Mouse (Mus musculus): ENCODE results near the gene Cisd2. TPM values are rescaled to one million over a fixed set of nuclear protein-coding genes. Genes with fewer than 3 reads are reported as not detected.

Gene Cisd2
- total RNA-seq, 1 experiment: 17.4 TPM

- TF ChIP-seq MAFK (IDR thresholded peaks at IDR 0.05; ENCODE audit: insufficient read depth, low read depth, low read length): no peak
- TF ChIP-seq HCFC1 (IDR thresholded peaks at IDR 0.05; ENCODE audit: borderline replicate concordance, insufficient read depth, low read length): no peak
- no peak for TF ChIP-seq CHD2 (IDR thresholded peaks at IDR 0.05; ENCODE audit: low read depth, low read length)
- no peak for TF ChIP-seq ZC3H11A (IDR thresholded peaks at IDR 0.05; ENCODE audit: borderline replicate concordance, low read depth, low read length)
- TF ChIP-seq ZNF384 (IDR thresholded peaks at IDR 0.05; ENCODE audit: low read depth, low read length): no peak
- no peaks in the 10 kb centered on the region; the same call in 1 of the 2 replicates for H3K36me3 ChIP-seq (ENCODE audit: control insufficient read depth, insufficient read depth, low read length, poor library complexity, severe bottlenecking)
- no peak for DNase-seq (ENCODE audit: low read depth, low spot score)
- in situ Hi-C loops (cut with MboI; ENCODE audit: low sequenced_read_pairs in 2 of 2, unreplicated experiment in 2 of 2): no loop called here
- H3K4me3 ChIP-seq (ENCODE audit: insufficient read depth in 1 of 2, low read depth in 1 of 2, low read length in 2 of 2, poor library complexity in 1 of 2, severe bottlenecking in 1 of 2): no peak overlapping the region
- H3K9ac ChIP-seq (ENCODE audit: insufficient read depth, low read depth, low read length, poor library complexity, severe bottlenecking): no peak overlapping the region
- H3K4me1 ChIP-seq (ENCODE audit: control insufficient read depth in 2 of 2, insufficient read depth in 2 of 2, low read length in 2 of 2, poor library complexity in 1 of 2): no peaks in the 10 kb centered on the region; a peak in 1 of 4 replicates
- H3K27ac ChIP-seq (ENCODE audit: insufficient read depth, low read depth, low read length, poor library complexity, severe bottlenecking): no peak overlapping the region
- no peaks in the 10 kb centered on the region for H3K9me3 ChIP-seq (ENCODE audit: control insufficient read depth, insufficient read depth, low read depth, low read length)
Measured at GRCm38 (mm10) chr3:135458981-135459380, 35.3 kb upstream of the Cisd2 start.

- Histone ChIP-seq H3K9me3 (ENCODE audit: control insufficient read depth, insufficient read depth, low read depth, low read length) (no peaks in the 10 kb centered on the region), H3K9ac (ENCODE audit: insufficient read depth, low read depth, low read length, poor library complexity, severe bottlenecking) (no peak overlapping the region), H3K4me1 (ENCODE audit: control insufficient read depth in 2 of 2, insufficient read depth in 2 of 2, low read length in 2 of 2, poor library complexity in 1 of 2) (peaks cover 0 to 20% of the 10 kb centered on the region in 2 experiments; a peak in 3 of 4 replicates), H3K4me3 (ENCODE audit: insufficient read depth in 1 of 2, low read depth in 1 of 2, low read length in 2 of 2, poor library complexity in 1 of 2, severe bottlenecking in 1 of 2) (no peak overlapping the region), H3K36me3 (ENCODE audit: control insufficient read depth, insufficient read depth, low read length, poor library complexity, severe bottlenecking) (peaks cover 6% of the 10 kb centered on the region; the same call in 1 of the 2 replicates), H3K27ac (ENCODE audit: insufficient read depth, low read depth, low read length, poor library complexity, severe bottlenecking) (no peak overlapping the region)
- in situ Hi-C loops (cut with MboI; ENCODE audit: low sequenced_read_pairs in 2 of 2, unreplicated experiment in 2 of 2): no loop called here
- DNase-seq (ENCODE audit: low read depth, low spot score): no peak
- no peak for TF ChIP-seq CHD2 (IDR thresholded peaks at IDR 0.05; ENCODE audit: low read depth, low read length)
- TF ChIP-seq HCFC1 (IDR thresholded peaks at IDR 0.05; ENCODE audit: borderline replicate concordance, insufficient read depth, low read length): no peak
- no peak for TF ChIP-seq MAFK (IDR thresholded peaks at IDR 0.05; ENCODE audit: insufficient read depth, low read depth, low read length)
- no peak for TF ChIP-seq ZNF384 (IDR thresholded peaks at IDR 0.05; ENCODE audit: low read depth, low read length)
- TF ChIP-seq ZC3H11A (IDR thresholded peaks at IDR 0.05; ENCODE audit: borderline replicate concordance, low read depth, low read length): no peak
Measured at GRCm38 (mm10) chr3:135444930-135445329, 21.2 kb upstream of the Cisd2 start.

GRCm38 (mm10) chr3:135440621-135441020 is 16.9 kb upstream of the Cisd2 start:
- Histone ChIP-seq H3K4me1 (ENCODE audit: control insufficient read depth in 2 of 2, insufficient read depth in 2 of 2, low read length in 2 of 2, poor library complexity in 1 of 2) (peaks cover 0 to 23% of the 10 kb centered on the region in 2 experiments; a peak in 3 of 4 replicates), H3K9ac (ENCODE audit: insufficient read depth, low read depth, low read length, poor library complexity, severe bottlenecking) (peak overlapping the region; percentile 66; the same call in 1 of the 2 replicates), H3K9me3 (ENCODE audit: control insufficient read depth, insufficient read depth, low read depth, low read length) (no peaks in the 10 kb centered on the region), H3K4me3 (ENCODE audit: insufficient read depth in 1 of 2, low read depth in 1 of 2, low read length in 2 of 2, poor library complexity in 1 of 2, severe bottlenecking in 1 of 2) (peak overlapping the region; percentile 93 to 96), H3K36me3 (ENCODE audit: control insufficient read depth, insufficient read depth, low read length, poor library complexity, severe bottlenecking) (peaks cover 5% of the 10 kb centered on the region; the same call in 1 of the 2 replicates), H3K27ac (ENCODE audit: insufficient read depth, low read depth, low read length, poor library complexity, severe bottlenecking) (no peak overlapping the region)
- in situ Hi-C loops (cut with MboI; ENCODE audit: low sequenced_read_pairs in 2 of 2, unreplicated experiment in 2 of 2): no loop called here
- no peak for TF ChIP-seq ZC3H11A (IDR thresholded peaks at IDR 0.05; ENCODE audit: borderline replicate concordance, low read depth, low read length)
- no peak for TF ChIP-seq HCFC1 (IDR thresholded peaks at IDR 0.05; ENCODE audit: borderline replicate concordance, insufficient read depth, low read length)
- TF ChIP-seq ZNF384 (IDR thresholded peaks at IDR 0.05; ENCODE audit: low read depth, low read length): no peak
- no peak for TF ChIP-seq MAFK (IDR thresholded peaks at IDR 0.05; ENCODE audit: insufficient read depth, low read depth, low read length)
- no peak for TF ChIP-seq CHD2 (IDR thresholded peaks at IDR 0.05; ENCODE audit: low read depth, low read length)
- no peak for DNase-seq (ENCODE audit: low read depth, low spot score)

- in situ Hi-C loops (cut with MboI; ENCODE audit: low sequenced_read_pairs in 2 of 2, unreplicated experiment in 2 of 2): no loop called here
- DNase-seq (ENCODE audit: low read depth, low spot score): no peak
- TF ChIP-seq ZNF384 (IDR thresholded peaks at IDR 0.05; ENCODE audit: low read depth, low read length) (no peak), CHD2 (IDR thresholded peaks at IDR 0.05; ENCODE audit: low read depth, low read length) (no peak), HCFC1 (IDR thresholded peaks at IDR 0.05; ENCODE audit: borderline replicate concordance, insufficient read depth, low read length) (no peak), MAFK (IDR thresholded peaks at IDR 0.05; ENCODE audit: insufficient read depth, low read depth, low read length) (no peak), ZC3H11A (IDR thresholded peaks at IDR 0.05; ENCODE audit: borderline replicate concordance, low read depth, low read length) (no peak)
Measured at GRCm38 (mm10) chr3:135440221-135440620, 16.5 kb upstream of the Cisd2 start.

More at GRCm38 (mm10) chr3:135440221-135440620, 16.5 kb upstream of the Cisd2 start:
- Histone ChIP-seq H3K27ac (ENCODE audit: insufficient read depth, low read depth, low read length, poor library complexity, severe bottlenecking) (peak overlapping the region; percentile 38; the same call in 1 of the 2 replicates), H3K4me1 (ENCODE audit: control insufficient read depth in 2 of 2, insufficient read depth in 2 of 2, low read length in 2 of 2, poor library complexity in 1 of 2) (peaks cover 0 to 23% of the 10 kb centered on the region in 2 experiments; a peak in 3 of 4 replicates), H3K36me3 (ENCODE audit: control insufficient read depth, insufficient read depth, low read length, poor library complexity, severe bottlenecking) (peaks cover 5% of the 10 kb centered on the region; the same call in 1 of the 2 replicates), H3K9ac (ENCODE audit: insufficient read depth, low read depth, low read length, poor library complexity, severe bottlenecking) (peak overlapping the region; percentile 97), H3K9me3 (ENCODE audit: control insufficient read depth, insufficient read depth, low read depth, low read length) (no peaks in the 10 kb centered on the region), H3K4me3 (ENCODE audit: insufficient read depth in 1 of 2, low read depth in 1 of 2, low read length in 2 of 2, poor library complexity in 1 of 2, severe bottlenecking in 1 of 2) (peak overlapping the region; percentile 93 to 96)
